Mouse (Mus musculus): Measurements from ENCODE around the gene Rgs3.

Rgs3 gene

DNA sequence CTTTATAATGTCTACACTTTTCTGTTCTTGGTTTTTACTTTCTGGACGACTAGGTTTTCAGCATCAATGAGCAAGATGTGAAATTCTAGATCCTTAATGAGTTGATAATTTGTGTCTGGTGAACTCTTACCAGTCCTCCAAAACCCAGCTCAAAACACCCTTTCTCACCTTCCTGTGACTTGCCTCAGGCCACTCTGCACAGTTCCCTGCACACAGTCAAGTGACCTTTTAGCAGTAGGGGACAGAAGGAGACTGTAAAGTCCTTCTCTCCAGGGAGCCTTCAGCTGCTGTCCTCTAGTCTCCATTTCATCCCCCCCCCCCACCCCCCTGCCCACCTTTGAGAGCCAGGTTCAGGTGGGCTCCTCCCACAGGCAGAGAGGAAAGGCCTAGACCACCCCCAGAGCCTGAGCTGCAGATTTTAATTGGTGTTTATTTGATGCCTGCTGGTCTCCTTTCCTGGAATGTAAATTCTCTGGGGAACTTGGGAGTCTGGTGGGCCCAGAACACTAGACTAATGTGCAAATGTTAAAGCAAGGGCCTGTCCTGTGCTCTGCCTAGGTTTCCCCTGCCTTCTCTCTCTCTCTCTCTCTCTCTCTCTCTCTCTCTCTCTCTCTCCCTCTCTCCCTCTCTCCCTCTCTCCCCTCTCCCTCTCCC, 185.5 kb downstream of the Rgs3 start:
- no peak for DNase-seq (ENCODE audit: low spot score)
